Mouse (Mus musculus) lung, embryonic 16.5 days (tissue): ENCODE data around the gene Msi1. TPM values are rescaled to one million over a fixed set of nuclear protein-coding genes. Genes with fewer than 3 reads are reported as not detected.

ENCODE experiments used
- ATAC-seq: fragments of 200-750 bp; cut with Nextera tagmentation; 2 replicates; pipeline ENCODE4 v1.8.0; 2017; ENCODE audit warnings: low read depth, mild to moderate bottlenecking, moderate library complexity
- H3K27ac ChIP-seq: fragments of 300-500 bp; sonication (generic); 2 replicates; pipeline ENCODE4 v1.5.1; 2014; ENCODE audit warnings: mild to moderate bottlenecking, control low read depth, low read length
- H3K27me3 ChIP-seq: fragments of 300-500 bp; sonication (generic); 2 replicates; pipeline ENCODE4 v1.6.1; 2014; ENCODE audit warnings: low read depth, low read length, mixed read lengths; ENCODE audit not compliant: control insufficient read depth, insufficient read depth
- H3K36me3 ChIP-seq: fragments of 300-500 bp; sonication (generic); 2 replicates; pipeline ENCODE4 v1.6.1; 2014; ENCODE audit warnings: low read length; ENCODE audit not compliant: control insufficient read depth, insufficient read depth
- H3K4me1 ChIP-seq: fragments of 300-500 bp; sonication (generic); replicated peaks from 2 replicates; pipeline ENCODE4 v1.6.1; 2014; ENCODE audit warnings: low read length, mixed read lengths; ENCODE audit not compliant: control insufficient read depth, insufficient read depth
- H3K4me2 ChIP-seq: fragments of 300-500 bp; sonication (generic); 2 replicates; pipeline ENCODE4 v1.6.1; 2014; ENCODE audit warnings: low read depth, low read length, control low read depth
- H3K4me3 ChIP-seq: fragments of 300-500 bp; sonication (generic); 2 replicates; pipeline ENCODE4 v1.5.1; 2014; ENCODE audit warnings: mild to moderate bottlenecking, low read length, control low read depth
- H3K9ac ChIP-seq: fragments of 300-500 bp; sonication (generic); 2 replicates; pipeline ENCODE4 v1.6.1; 2014; ENCODE audit warnings: low read length, control low read depth
- H3K9me3 ChIP-seq: fragments of 300-500 bp; sonication (generic); 2 replicates; pipeline ENCODE4 v1.6.1; 2016; ENCODE audit warnings: low read length; ENCODE audit not compliant: control insufficient read depth
- WGBS: fragments of 180-500 bp; shearing (Covaris S2); extraction: QIAGEN DNeasy Blood & Tissue Kit; methylation state at CpG from one replicate; pipeline ENCODE4 v1.1.7; 2014; 5-methylcytosine and 5-hydroxymethylcytosine counted together
- polyA plus RNA-seq: library from polyadenylated mRNA; unstranded; fragments of >200 nt; fragmentation: Nextera tagmentation; extraction: Ambion mirVana; gene quantifications from 2 replicates; pipeline ENCODE4 v1.2.1, GENCODE M21; 2015

Gene Msi1
- polyA plus RNA-seq, 1 experiment from 2014 or later, result 6.0 TPM

DNA sequence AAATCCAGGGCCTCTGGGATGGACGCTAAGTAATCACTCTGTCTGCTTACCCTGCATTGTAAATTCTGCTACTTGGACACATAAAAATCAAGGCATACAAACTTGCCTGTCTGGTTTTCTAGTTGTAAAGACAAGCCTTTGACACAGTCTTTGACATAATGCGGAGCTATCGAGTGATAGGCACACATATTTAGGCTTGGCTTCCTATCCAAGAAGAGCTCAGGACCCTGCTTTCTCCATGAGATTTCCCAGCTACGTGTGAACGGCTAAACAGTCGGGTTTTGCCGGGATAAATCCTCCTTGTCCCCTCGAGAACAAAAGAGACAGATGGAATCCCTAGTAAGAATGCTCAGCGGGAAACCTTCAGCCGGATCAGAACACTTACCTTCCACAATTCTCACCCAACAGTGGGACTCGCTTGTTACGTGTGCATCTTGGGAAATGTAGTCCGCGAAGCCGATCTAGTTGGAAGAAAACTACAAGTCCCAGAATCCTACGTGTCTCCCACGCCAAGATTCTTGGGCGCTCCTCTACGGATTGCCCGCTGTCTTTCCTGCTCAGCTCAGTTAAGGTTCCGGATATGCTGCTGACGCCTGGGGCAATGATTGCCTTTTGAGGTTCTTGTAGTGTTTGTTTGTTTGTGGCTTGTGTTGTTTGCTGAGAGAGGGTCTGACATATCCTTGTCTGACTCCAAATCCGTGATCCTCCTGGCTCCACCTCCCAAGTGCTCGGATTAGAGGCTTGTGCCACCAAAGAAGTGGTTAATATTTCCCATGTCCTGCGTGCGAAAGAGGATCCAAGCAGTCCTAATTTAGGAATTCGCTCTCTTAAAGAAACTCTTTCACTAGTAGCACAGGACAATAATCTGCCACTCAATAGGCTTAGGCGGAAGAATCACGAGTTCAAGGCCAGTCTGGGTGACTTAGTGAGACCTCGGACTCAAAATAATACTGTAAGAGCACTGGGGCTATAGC, 54.8 kb downstream of the Msi1 start, which contains the start of gene Sirt4:
TSS of gene Sirt4 (minus strand) at position 779 of the 974 bp plus-strand sequence.
- Histone ChIP-seq H3K36me3 (no peaks in the 10 kb centered on the region), H3K4me3 (peak within 1 kb of the TSS; percentile 45), H3K4me1 (peaks cover 11% of the 10 kb centered on the region), H3K4me2 (peak within 1 kb of the TSS; percentile 52), H3K9me3 (no peaks in the 10 kb centered on the region), H3K27me3 (no peaks in the 10 kb centered on the region; the same call in 1 of the 2 replicates), H3K9ac (peak within 1 kb of the TSS; percentile 54), H3K27ac (peak within 1 kb of the TSS; percentile 51)
- ATAC-seq, result peak; percentile 89
- WGBS, result 6% methylated on average over 30 of the region's 30 CpGs

GRCm38 (mm10) chr5:115484996-115485395, 55.6 kb downstream of the Msi1 start:
- no peak overlapping the region for H3K27ac ChIP-seq
- 69% methylated on average over 5 of the region's 5 CpGs for WGBS
- peak overlapping the region; percentile 52 for H3K4me2 ChIP-seq
- H3K27me3 ChIP-seq, result no peaks in the 10 kb centered on the region; the same call in 1 of the 2 replicates
- no peak for ATAC-seq
- peak overlapping the region; percentile 45 for H3K4me3 ChIP-seq
- H3K36me3 ChIP-seq, result no peaks in the 10 kb centered on the region
- peak overlapping the region; percentile 54 for H3K9ac ChIP-seq
- no peaks in the 10 kb centered on the region for H3K9me3 ChIP-seq
- H3K4me1 ChIP-seq, result peaks cover 11% of the 10 kb centered on the region

DNA sequence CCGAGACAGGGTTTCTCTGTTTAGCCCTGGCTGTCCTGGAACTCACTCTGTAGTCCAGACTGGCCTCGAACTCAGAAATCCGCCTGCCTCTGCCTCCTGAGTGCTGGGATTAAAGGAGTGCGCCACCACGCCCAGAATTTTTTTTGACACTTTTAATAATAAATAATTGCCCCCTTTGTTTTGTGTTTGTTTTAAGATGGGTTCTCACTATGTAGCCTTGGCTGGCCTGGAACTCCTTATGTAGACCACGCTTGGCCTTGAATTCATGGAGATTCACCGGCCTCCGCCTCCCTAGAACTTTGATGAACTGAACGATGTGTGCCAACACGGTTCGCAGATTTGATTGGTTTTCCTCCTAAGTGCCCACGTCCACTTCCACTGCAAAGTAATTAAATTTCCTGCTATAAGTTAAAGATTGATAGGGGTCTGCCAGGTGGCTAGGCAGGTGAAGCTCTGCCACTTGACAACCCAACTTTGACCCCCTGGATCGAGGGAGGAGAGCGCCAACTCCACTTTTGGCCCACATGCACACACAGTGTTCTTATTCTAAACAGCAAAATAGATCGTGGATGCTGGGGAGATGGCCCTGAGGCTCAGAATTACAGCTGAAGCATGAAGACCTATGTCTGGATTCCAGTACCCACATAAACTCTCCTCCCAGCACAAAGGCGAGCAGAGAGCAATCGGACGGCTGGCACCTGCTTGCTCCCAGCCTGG, 56.2 kb downstream of the Msi1 start:
- Histone ChIP-seq H3K4me1 (peaks cover 13% of the 10 kb centered on the region), H3K27me3 (no peaks in the 10 kb centered on the region; the same call in 1 of the 2 replicates), H3K4me2 (no peak overlapping the region), H3K36me3 (no peaks in the 10 kb centered on the region), H3K9me3 (no peaks in the 10 kb centered on the region), H3K4me3 (no peak overlapping the region), H3K27ac (no peak overlapping the region), H3K9ac (no peak overlapping the region)
- no peak for ATAC-seq
- 65% methylated on average over 18 of the region's 18 CpGs for WGBS

- Histone ChIP-seq H3K4me2 (no peak overlapping the region), H3K36me3 (no peaks in the 10 kb centered on the region), H3K9ac (no peak overlapping the region), H3K27ac (no peak overlapping the region), H3K9me3 (no peaks in the 10 kb centered on the region), H3K4me3 (no peak overlapping the region), H3K27me3 (no peaks in the 10 kb centered on the region), H3K4me1 (peaks cover 23% of the 10 kb centered on the region)
- no peak for ATAC-seq
- 33% methylated on average over 4 of the region's 4 CpGs for WGBS
These were observed 57.3 kb downstream of the Msi1 start for GRCm38 (mm10) chr5:115486726-115487125.

DNA sequence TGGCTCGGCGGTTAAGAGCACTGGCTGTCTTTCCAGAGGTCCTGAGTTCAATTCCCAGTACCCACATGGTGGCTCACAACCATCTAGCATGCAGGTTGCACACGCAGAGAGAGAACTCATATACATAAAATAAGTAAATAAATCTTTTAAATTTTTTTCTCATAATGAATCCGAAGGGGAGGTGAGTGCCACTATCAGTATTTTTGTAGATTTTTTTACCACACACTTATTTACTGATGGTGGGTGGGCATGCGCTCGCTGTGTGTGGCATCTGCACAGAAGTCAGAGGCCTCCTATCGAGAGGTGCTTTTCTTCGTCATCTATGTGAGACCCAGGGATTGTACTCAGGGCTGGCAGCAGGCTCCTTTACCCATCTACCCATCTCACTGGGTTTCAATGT, 58.0 kb downstream of the Msi1 start:
- Histone ChIP-seq H3K27ac (no peak overlapping the region), H3K4me3 (no peak overlapping the region), H3K9ac (no peak overlapping the region), H3K36me3 (no peaks in the 10 kb centered on the region), H3K9me3 (no peaks in the 10 kb centered on the region), H3K4me1 (peaks cover 28% of the 10 kb centered on the region), H3K4me2 (no peak overlapping the region), H3K27me3 (no peaks in the 10 kb centered on the region)
- 81% methylated on average over 8 of the region's 8 CpGs for WGBS
- ATAC-seq, result no peak

GRCm38 (mm10) chr5:115487942-115488580, 58.7 kb downstream of the Msi1 start:
- Histone ChIP-seq H3K4me1 (peaks cover 22% of the 10 kb centered on the region), H3K27me3 (no peaks in the 10 kb centered on the region), H3K9me3 (no peaks in the 10 kb centered on the region), H3K27ac (no peak overlapping the region), H3K4me3 (no peak overlapping the region), H3K9ac (peak overlapping the region; percentile 67), H3K36me3 (no peaks in the 10 kb centered on the region), H3K4me2 (peak overlapping the region; percentile 83; the same call in 1 of the 2 replicates)
- no peak for ATAC-seq
- WGBS, result 67% methylated on average over 9 of the region's 9 CpGs

GRCm38 (mm10) chr5:115488841-115489698, 59.7 kb downstream of the Msi1 start:
- Histone ChIP-seq H3K9me3 (no peaks in the 10 kb centered on the region), H3K4me3 (peak overlapping the region; percentile 49), H3K27me3 (no peaks in the 10 kb centered on the region), H3K27ac (peak overlapping the region; percentile 100), H3K4me2 (peak overlapping the region; percentile 83), H3K36me3 (no peaks in the 10 kb centered on the region), H3K4me1 (peaks cover 28% of the 10 kb centered on the region), H3K9ac (peak overlapping the region; percentile 86)
- under 1% methylated on average over 38 of the region's 39 CpGs for WGBS
- peak; percentile 74 for ATAC-seq
